Mouse (Mus musculus) testis, adult 2 months (tissue): ENCODE data around the gene Phyh.

Experiments used
- CTCF ChIP-seq: fragments of 200-500 bp; IDR thresholded peaks from 2 replicates; pipeline ENCODE4 v1.5.1; 2012; ENCODE audit warnings: low read depth, mild to moderate bottlenecking, inconsistent platforms, low read length, moderate library complexity; ENCODE audit not compliant: control insufficient read depth, insufficient read depth, insufficient replicate concordance
- POLR2A ChIP-seq: fragments of 200-500 bp; IDR thresholded peaks from 2 replicates; pipeline ENCODE4 v1.6.1; 2012; ENCODE audit warnings: low read depth, mild to moderate bottlenecking, inconsistent platforms, low read length, moderate library complexity; ENCODE audit not compliant: control insufficient read depth

DNA sequence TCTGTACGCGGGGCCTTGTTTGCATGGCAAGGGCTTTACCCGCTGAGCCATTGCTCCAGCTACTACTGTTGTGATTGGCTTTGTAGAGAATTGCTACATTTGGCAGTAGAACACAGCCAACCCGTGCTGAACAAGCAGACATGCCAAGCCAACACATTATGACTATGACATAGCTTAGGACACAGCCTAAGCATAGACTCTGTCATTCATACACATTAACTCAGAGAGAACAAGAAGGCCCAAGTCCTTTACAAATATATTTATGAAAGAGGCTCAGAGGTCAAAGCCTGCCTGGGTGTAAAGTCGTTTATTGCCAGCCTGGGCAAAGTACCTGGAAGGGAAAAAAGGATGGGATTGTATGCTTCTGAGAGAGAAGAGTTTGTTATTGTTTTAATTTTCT lies 16.5 kb upstream of the Phyh start:
- no peak for TF ChIP-seq CTCF
- TF ChIP-seq POLR2A = no peak
